Mouse (Mus musculus) mesoderm, embryonic 11.5 days (tissue): ENCODE measurements around the gene Gdpd5.

ENCODE experiments used
- DNase-seq: peaks from one replicate; pipeline ENCODE4 v3.0.0-alpha.2; 2012; ENCODE audit warnings: low read depth, low spot score

Gdpd5 gene

GRCm38 (mm10) chr7:99441534-99442072, 60.4 kb downstream of the Gdpd5 start:
- DNase-seq, result no peak

DNA sequence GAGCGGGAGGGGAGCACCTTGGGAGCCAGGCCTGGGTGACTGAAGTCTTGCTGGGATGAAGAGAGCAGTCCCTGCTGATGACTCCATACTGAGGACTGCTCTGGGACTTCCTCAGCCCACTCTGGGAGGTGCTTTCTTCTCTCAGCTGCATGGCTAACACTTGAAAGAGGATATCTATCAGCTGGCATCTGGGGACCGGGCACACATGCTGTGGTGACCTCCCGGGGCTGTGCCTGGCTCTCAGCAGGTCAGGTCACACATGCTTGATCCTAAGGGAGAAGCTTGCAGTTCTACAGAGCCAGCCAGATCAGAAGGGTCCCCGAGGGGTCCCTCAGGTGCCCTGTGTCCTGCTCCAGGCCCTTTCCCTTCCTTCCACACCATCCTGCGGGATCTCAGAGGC, 62.0 kb downstream of the Gdpd5 start:
- DNase-seq, result no peak

- DNase-seq, result no peak
Observed at GRCm38 (mm10) chr7:99444012-99444411, 62.8 kb downstream of the Gdpd5 start.

- no peak for DNase-seq
Observed at GRCm38 (mm10) chr7:99445833-99446232, 64.6 kb downstream of the Gdpd5 start.

- DNase-seq, result no peak
Observed at GRCm38 (mm10) chr7:99447323-99447722, 66.1 kb downstream of the Gdpd5 start.

DNA sequence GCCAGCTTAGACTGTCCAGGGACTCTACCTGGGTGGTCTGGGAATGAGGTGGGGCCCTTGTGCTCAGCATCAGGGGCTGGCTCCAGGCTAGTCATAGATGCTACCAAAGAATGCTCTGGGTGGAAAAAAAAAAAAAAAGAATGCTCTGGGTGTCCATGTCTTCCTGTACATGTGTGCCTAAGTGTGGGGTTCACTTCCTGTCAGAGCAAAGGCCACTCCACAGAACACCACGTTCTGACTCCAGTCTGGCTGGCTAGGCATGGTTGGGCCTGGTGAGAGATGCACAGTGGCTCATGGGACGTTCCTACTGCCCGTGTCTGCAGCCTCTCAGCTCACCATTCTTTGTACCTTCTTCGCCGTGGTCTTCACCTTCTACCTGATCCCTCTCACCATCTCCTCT, 67.4 kb downstream of the Gdpd5 start:
- DNase-seq, result no peak

DNA sequence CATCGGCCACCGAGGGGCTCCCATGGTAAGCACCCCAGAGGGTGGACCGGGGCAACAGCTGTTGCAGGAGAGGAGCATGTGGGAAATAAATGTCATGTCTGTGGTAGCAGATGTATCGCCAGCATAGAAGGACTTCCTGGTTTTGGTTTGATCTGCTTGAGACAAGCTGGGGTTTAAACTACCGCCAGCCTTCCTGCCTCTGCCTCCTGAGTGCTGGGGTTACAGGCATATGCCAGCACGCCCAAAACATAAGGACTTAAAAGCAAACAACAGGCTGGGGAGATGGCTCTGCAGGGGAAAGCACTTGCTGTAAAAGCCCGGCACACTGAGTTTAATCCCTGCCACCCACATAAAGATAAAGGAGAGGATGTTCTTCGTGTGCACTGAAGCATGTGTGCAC, 67.8 kb downstream of the Gdpd5 start:
- DNase-seq, result no peak

- DNase-seq, result peak; percentile 59
Observed at GRCm38 (mm10) chr7:99449751-99450150, 68.5 kb downstream of the Gdpd5 start.

DNA sequence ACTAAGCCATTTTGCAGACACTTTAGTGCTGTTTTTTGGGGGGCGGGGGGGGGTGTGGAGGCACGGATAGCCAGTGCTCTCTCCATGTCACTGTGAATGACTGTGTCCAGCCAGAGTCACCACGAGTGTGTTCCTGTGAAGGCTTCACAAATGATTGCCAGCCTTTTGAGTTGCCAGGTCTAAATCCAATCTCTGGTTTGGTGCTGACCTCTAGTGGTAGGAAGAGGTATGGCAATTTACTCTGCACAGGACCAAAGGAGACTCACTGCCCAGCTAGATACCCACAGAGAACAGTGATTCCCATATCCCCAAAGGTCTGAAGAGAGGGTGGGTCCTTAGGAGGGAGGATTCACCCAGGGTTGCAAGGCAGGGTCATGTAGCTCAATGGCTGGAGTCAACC, 69.5 kb downstream of the Gdpd5 start:
- DNase-seq, result peak; percentile 88

- no peak for DNase-seq
Observed at GRCm38 (mm10) chr7:99452859-99453258, 71.6 kb downstream of the Gdpd5 start.

GRCm38 (mm10) chr7:99454044-99454443, 72.8 kb downstream of the Gdpd5 start:
- no peak for DNase-seq

DNA sequence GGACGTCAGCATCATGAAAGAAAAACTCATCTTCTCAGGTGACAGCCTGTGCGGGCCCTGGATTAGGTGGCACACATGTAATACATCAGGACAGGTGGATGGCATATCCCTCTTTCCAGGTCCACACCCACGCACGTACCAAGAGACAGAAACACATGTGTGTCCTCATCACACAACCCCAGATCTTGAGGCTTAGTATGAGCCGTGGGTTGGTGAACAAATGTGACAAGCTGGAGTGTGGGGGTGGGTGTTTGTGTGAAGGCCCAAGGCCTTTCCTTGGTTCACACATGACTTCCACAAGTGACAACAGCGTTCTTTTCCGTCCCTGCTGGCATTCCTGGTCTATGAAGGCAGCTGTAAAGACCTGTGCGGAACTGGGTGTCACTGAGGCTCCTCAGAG, 77.6 kb downstream of the Gdpd5 start:
- DNase-seq, result no peak

GRCm38 (mm10) chr7:99459888-99460652, 78.9 kb downstream of the Gdpd5 start:
- no peak for DNase-seq

DNA sequence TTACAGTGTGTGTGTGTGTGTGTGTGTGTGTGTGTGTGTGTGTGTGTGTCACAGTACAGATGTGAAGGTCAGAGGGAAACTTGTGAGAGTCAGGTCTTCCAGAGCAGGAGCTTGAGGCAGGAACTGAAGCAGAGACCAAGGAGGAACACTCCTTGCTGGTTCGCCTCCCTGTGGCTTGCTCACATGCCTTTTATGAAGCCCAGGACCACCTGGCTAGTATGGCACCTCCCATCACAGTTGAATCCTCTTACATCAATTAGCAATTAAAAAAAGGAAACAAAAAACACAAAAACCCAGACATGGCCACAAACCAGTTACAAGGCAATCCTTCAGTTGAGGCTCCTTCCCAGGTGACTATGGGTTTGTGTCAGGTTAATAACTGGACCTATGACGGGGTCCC, 81.9 kb downstream of the Gdpd5 start:
- DNase-seq, result no peak

- peak; percentile 60 for DNase-seq
Observed at GRCm38 (mm10) chr7:99465811-99466210, 84.6 kb downstream of the Gdpd5 start, which contains the start of gene Klhl35. Gene Klhl35, plus strand, starts transcription at chr7:99466004.

DNA sequence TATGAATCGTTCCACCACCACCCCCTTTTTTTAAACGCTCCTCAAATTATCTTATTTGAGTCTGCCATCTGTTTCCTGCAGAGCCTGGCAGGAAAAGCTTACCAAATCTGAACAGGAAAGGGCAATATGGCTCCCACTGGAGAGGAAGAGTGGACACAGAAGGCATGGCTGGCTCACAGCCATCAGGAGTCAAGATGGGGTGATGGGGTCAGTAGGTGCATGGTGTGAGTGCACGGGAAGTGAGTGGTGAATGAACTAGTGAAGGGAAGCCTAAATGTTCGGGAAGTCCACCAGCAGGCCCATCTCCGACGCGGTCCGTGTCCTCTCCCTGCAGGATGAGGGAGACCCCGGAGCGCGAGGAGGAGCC, 86.7 kb downstream of the Gdpd5 start:
- DNase-seq, result no peak

GRCm38 (mm10) chr7:99468283-99469132, 87.3 kb downstream of the Gdpd5 start:
- DNase-seq, result peak; percentile 85

DNA sequence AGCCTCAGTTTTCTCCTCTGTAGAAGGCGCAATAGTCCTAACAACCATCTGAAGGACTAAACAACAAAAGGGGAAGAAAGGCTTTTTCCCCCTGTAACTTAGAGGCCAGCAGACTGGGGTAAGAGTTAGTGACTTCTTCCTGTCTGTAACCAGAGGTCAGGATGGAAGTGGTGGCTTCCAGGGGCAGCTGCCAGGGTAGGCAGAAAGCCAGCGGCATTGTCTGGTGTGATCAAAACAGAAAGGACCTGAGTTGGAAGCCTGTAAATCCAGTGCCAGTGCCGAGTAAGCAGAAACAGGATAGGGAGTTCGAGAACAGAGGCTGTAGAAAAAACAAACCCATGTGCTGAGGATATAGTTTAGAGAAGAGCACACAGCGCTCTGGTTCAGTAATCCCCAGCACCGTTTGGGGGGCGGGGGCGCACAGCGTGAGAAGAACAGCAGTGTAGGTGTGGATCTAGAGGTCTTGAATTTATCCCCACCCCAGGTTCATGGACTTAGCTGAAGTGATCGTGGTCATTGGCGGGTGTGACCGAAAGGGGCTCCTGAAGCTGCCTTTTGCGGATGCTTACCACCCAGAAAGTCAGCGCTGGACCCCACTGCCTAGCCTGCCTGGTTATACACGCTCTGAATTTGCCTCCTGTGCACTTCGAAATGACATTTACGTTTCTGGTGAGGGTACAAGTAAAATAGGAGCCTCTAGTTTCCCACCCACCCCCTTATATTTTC, 88.6 kb downstream of the Gdpd5 start:
- DNase-seq, result no peak

DNA sequence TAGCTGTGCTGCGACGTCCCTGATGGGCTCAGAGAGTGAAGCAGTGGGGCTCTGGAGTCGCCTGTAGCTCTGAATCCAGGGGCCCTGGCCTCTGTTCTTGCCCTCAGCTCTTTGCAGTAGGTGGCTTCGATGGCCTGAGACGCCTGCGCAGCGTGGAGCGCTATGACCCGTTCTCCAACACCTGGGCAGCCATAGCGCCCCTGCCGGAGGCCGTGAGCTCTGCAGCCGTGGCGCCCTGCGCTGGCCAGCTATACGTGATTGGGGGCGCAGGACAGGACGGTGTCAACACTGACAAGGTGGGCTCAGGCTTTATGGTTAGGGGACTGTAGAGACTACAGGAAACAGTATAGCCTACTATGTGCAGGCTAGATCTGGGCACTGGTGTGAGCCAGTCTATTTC, 90.4 kb downstream of the Gdpd5 start:
- DNase-seq, result no peak

GRCm38 (mm10) chr7:99473638-99474407, 92.6 kb downstream of the Gdpd5 start:
- DNase-seq, result no peak
